Mouse (Mus musculus) hindbrain, postnatal 0 days (tissue): ENCODE results near the gene Ryr2. TPM values are rescaled to one million over a fixed set of nuclear protein-coding genes. Genes with fewer than 3 reads are reported as not detected.

Experiments used
- ATAC-seq: fragments of 200-750 bp; cut with Nextera tagmentation; 2 replicates; pipeline ENCODE4 v1.8.0; 2017; ENCODE audit warnings: mild to moderate bottlenecking, moderate TSS enrichment, moderate library complexity
- DNase-seq: peaks from one replicate; pipeline ENCODE4 v3.0.0-alpha.2; 2015; ENCODE audit warnings: low spot score
- H3K27ac ChIP-seq: fragments of 300-500 bp; sonication (generic); 2 replicates; pipeline ENCODE4 v1.5.1; 2014; ENCODE audit warnings: mild to moderate bottlenecking
- H3K27me3 ChIP-seq: fragments of 300-500 bp; sonication (generic); 2 replicates; pipeline ENCODE4 v1.6.1; 2014; ENCODE audit warnings: low read length, mixed read lengths; ENCODE audit not compliant: insufficient read depth
- H3K36me3 ChIP-seq: fragments of 300-500 bp; sonication (generic); 2 replicates; pipeline ENCODE4 v1.6.1; 2014; ENCODE audit warnings: low read length, mixed read lengths; ENCODE audit not compliant: insufficient read depth
- H3K4me1 ChIP-seq: fragments of 300-500 bp; sonication (generic); 2 replicates; pipeline ENCODE4 v1.6.1; 2014; ENCODE audit warnings: antibody characterized with exemption, low read length, mixed read lengths; ENCODE audit not compliant: insufficient read depth
- H3K4me2 ChIP-seq: fragments of 300-500 bp; sonication (generic); 2 replicates; pipeline ENCODE4 v1.6.1; 2014; ENCODE audit warnings: low read depth, mild to moderate bottlenecking, low read length, moderate library complexity, mixed read lengths
- H3K4me3 ChIP-seq: fragments of 300-500 bp; sonication (generic); 2 replicates; pipeline ENCODE4 v1.5.1; 2014; ENCODE audit warnings: low read length
- H3K9ac ChIP-seq: fragments of 300-500 bp; sonication (generic); replicated peaks from 2 replicates; pipeline ENCODE4 v1.6.1; 2014; ENCODE audit warnings: mild to moderate bottlenecking, low read length, moderate library complexity, mixed read lengths
- H3K9me3 ChIP-seq: fragments of 300-500 bp; sonication (generic); 2 replicates; pipeline ENCODE4 v1.6.1; 2016; ENCODE audit warnings: low read length, mixed read lengths
- CTCF ChIP-seq: IDR thresholded peaks from 2 replicates; pipeline ENCODE4 v1.5.1; 2016; ENCODE audit warnings: antibody characterized with exemption, control low read depth, low read depth
- WGBS: fragments of 180-500 bp; shearing (Covaris S2); extraction: QIAGEN DNeasy Blood & Tissue Kit; methylation state at CpG from one replicate; pipeline ENCODE4 v1.1.7; 2014; 5-methylcytosine and 5-hydroxymethylcytosine counted together
- polyA plus RNA-seq: library from polyadenylated mRNA; unstranded; fragments of >200 nt; fragmentation: Nextera tagmentation; extraction: Ambion mirVana; gene quantifications from 2 replicates; pipeline ENCODE4 v1.2.1, GENCODE M21; 2015
- total RNA-seq: library from RNA; depleted of rRNA; stranded (reverse); fragments of >200 nt; gene quantifications from 2 replicates; pipeline ENCODE4 v1.2.3, GENCODE M21; 2014

Gene Ryr2
- total and polyA plus RNA-seq, 2 experiments from 2014 or later = 3.8 to 29.8 TPM

GRCm38 (mm10) chr13:12039967-12040366 lies 66.8 kb downstream of the Ryr2 start:
- H3K4me3 ChIP-seq = no peak overlapping the region
- no peak for TF ChIP-seq CTCF
- H3K27ac ChIP-seq = no peak overlapping the region
- H3K4me1 ChIP-seq = no peaks in the 10 kb centered on the region
- DNase-seq = no peak
- H3K4me2 ChIP-seq = no peak overlapping the region
- WGBS = 77% methylated on average over 3 of the region's 3 CpGs
- H3K9ac ChIP-seq = no peak overlapping the region
- ATAC-seq = no peak
- H3K36me3 ChIP-seq = no peaks in the 10 kb centered on the region
- H3K9me3 ChIP-seq = no peaks in the 10 kb centered on the region
- no peaks in the 10 kb centered on the region for H3K27me3 ChIP-seq

- TF ChIP-seq CTCF = no peak
- DNase-seq (no peak), ATAC-seq (no peak)
- no peaks in the 10 kb centered on the region for H3K9me3 ChIP-seq
- H3K9ac ChIP-seq = no peak overlapping the region
- no peak overlapping the region for H3K4me3 ChIP-seq
- no peak overlapping the region for H3K4me2 ChIP-seq
- no peaks in the 10 kb centered on the region for H3K4me1 ChIP-seq
- H3K27ac ChIP-seq = no peak overlapping the region
- WGBS = 83% methylated on average over 4 of the region's 4 CpGs
- H3K27me3 ChIP-seq = no peaks in the 10 kb centered on the region
- no peaks in the 10 kb centered on the region for H3K36me3 ChIP-seq
Measured at GRCm38 (mm10) chr13:12038676-12039075, 68.1 kb downstream of the Ryr2 start.

DNA sequence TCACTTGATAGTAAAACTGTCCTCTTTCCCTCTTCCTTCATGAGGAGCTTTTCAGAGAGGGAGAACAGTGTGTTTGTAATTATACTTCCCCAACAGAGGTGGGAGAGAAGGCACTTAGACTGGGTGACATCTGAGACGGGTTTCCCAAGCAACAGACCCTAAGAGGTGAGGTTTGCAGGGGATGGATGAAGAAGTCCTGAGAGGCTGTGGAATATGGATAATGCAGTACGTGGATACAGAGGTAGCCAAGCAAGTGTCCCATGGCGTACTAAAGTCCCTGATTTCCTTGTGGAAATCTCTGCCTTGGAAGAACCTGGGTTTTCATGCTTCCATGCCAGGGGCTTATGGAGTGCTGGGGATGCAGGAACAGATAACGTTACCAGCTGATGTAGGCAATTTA lies 69.5 kb downstream of the Ryr2 start:
- ATAC-seq (no peak), DNase-seq (no peak)
- no peaks in the 10 kb centered on the region for H3K9me3 ChIP-seq
- WGBS = 87% methylated on average over 4 of the region's 4 CpGs
- TF ChIP-seq CTCF = no peak
- H3K4me3 ChIP-seq = no peak overlapping the region
- H3K4me1 ChIP-seq = no peaks in the 10 kb centered on the region
- H3K4me2 ChIP-seq = no peak overlapping the region
- H3K36me3 ChIP-seq = no peaks in the 10 kb centered on the region
- no peak overlapping the region for H3K27ac ChIP-seq
- H3K9ac ChIP-seq = no peak overlapping the region
- no peaks in the 10 kb centered on the region for H3K27me3 ChIP-seq

DNA sequence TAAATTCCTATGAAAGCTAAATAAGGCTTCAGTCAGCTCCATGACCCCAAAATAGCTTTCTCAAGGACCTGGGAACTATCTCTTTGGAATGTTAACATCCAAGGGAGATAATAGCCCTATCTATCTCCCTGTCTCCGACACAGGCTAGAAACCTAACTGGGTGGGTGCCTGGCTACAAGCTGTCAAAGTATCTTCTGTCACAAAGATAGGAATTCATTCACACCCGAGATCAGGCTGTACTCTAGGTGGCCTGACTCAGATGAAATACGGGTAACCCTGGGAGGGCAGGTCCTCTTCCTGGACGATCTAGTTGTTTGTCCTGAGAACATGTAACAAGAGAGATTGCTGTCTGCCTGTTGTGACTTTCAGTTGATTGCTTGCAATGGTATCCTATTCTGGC lies 69.9 kb downstream of the Ryr2 start:
- Histone ChIP-seq H3K27ac (no peak overlapping the region), H3K27me3 (no peaks in the 10 kb centered on the region), H3K4me1 (no peaks in the 10 kb centered on the region), H3K9ac (no peak overlapping the region), H3K9me3 (no peaks in the 10 kb centered on the region), H3K4me3 (no peak overlapping the region), H3K4me2 (no peak overlapping the region), H3K36me3 (no peaks in the 10 kb centered on the region)
- no peak for TF ChIP-seq CTCF
- no peak for ATAC-seq
- DNase-seq = no peak
- 61% methylated on average over 4 of the region's 4 CpGs for WGBS

GRCm38 (mm10) chr13:12033914-12034313 lies 72.8 kb downstream of the Ryr2 start:
- H3K4me3 ChIP-seq = no peak overlapping the region
- TF ChIP-seq CTCF = no peak
- WGBS = 67% methylated on average over 6 of the region's 6 CpGs
- no peak overlapping the region for H3K27ac ChIP-seq
- DNase-seq (no peak), ATAC-seq (no peak)
- H3K9ac ChIP-seq = no peak overlapping the region
- no peak overlapping the region for H3K4me2 ChIP-seq
- H3K4me1 ChIP-seq = no peaks in the 10 kb centered on the region
- no peaks in the 10 kb centered on the region for H3K9me3 ChIP-seq
- no peaks in the 10 kb centered on the region for H3K36me3 ChIP-seq
- H3K27me3 ChIP-seq = no peaks in the 10 kb centered on the region

GRCm38 (mm10) chr13:12033272-12033671 lies 73.5 kb downstream of the Ryr2 start:
- Histone ChIP-seq H3K9me3 (no peaks in the 10 kb centered on the region), H3K4me2 (no peak overlapping the region), H3K27me3 (no peaks in the 10 kb centered on the region), H3K9ac (no peak overlapping the region), H3K27ac (no peak overlapping the region), H3K4me3 (no peak overlapping the region), H3K4me1 (no peaks in the 10 kb centered on the region), H3K36me3 (no peaks in the 10 kb centered on the region)
- TF ChIP-seq CTCF = no peak
- DNase-seq (no peak), ATAC-seq (no peak)
- WGBS = 87% methylated on average over 5 of the region's 5 CpGs

DNA sequence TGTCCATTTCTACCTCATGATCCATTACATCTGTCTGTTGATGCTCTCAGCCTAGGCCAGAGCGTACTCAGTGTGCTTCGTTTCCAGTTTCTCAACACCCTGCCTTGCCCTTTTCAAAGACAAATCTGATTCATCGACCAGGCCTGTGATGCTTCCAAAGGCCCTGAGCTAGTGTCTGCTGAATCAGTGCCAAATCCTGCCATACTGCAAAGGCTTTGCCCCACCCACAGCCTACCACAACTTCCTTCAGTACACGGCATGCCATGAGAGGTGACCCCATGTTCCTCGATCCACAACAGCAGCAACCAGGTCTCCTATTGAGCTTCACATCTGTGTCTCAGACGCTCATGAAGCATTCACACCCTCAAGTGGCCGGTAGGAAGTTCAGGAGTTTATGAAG lies 76.9 kb downstream of the Ryr2 start:
- 86% methylated on average over 7 of the region's 7 CpGs for WGBS
- no peaks in the 10 kb centered on the region for H3K9me3 ChIP-seq
- ATAC-seq = no peak

More for the DNA sequence above, 76.9 kb downstream of the Ryr2 start:
- TF ChIP-seq CTCF = no peak
- DNase-seq = no peak
- Histone ChIP-seq H3K4me2 (no peak overlapping the region), H3K27me3 (no peaks in the 10 kb centered on the region), H3K4me1 (no peaks in the 10 kb centered on the region), H3K36me3 (no peaks in the 10 kb centered on the region), H3K9ac (no peak overlapping the region), H3K27ac (no peak overlapping the region), H3K4me3 (no peak overlapping the region)
